Mouse (Mus musculus): ENCODE measurements at regions not wholly inside any gene's neighbourhood (a gene's known extent, or its start where the extent isn't known, plus 50 kb on each side); places are given as distances from the start of the nearest gene placed in this dataset.
"Not testable (repeated sequence)": the region's sequence is repeated elsewhere in the genome, so short reads cannot be mapped to it uniquely, and the experiment has no call there.

DNA sequence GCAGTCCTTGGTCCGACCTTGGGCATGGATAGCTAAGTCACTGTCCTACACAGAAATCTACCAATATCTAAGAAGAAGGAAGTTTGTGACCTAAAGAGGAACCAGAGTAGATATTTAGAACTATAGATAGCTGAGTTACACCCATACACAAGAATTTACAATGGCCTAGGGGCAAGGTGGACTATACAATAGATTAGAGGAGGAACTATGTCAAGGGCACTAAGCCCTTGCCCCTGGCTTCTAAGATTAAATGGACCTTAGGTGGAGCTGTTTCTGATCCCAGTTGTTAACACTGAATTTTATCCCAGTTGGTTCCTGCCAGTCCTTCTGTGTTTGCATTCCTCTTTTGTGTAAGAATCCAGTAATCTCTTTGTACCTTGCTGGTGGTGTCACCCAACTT, 1077.7 kb downstream of the Basp1 start:
- not testable (repeated sequence) for TF ChIP-seq CTCF (conservative IDR thresholded peaks at IDR 0.05; ENCODE audit: low read length); POU5F1 (IDR thresholded peaks at IDR 0.05; ENCODE audit: borderline replicate concordance, low read length)
